Mouse (Mus musculus) erythroblast, embryonic 14.5 days (primary cell): ENCODE measurements at regions not wholly inside any gene's neighbourhood (a gene's known extent, or its start where the extent isn't known, plus 50 kb on each side); places are given as distances from the start of the nearest gene placed in this dataset.

ENCODE experiments used
- GATA1 ChIP-seq: IDR thresholded peaks from 2 replicates; pipeline ENCODE4 v1.6.1; 2012; ENCODE audit warnings: low read length, inconsistent platforms, mixed read lengths
- TAL1 ChIP-seq: IDR thresholded peaks from 3 replicates; pipeline ENCODE4 v1.6.1; 2012; ENCODE audit warnings: low read length, inconsistent platforms, mixed read lengths

DNA sequence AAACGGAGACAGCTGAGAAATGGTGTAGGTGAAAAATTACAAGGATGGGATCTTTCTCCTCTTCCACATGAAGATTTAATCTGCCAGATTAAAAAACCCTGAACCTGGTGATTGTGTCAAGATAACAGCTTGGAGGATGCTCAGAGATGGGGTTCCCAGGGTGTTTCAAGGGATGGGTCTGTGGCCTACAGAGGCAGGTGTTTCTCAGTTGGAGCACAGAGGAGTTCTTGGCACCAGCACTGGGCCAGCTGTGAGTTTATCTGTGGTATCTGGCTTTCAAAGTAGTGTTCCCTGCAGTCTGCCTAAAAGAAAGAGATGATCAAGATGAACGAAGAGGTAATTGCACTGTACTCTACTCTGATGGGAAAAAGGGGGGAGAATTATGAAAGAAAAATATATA lies 589.2 kb downstream of the Gsdmc2 start:
- no peak for TF ChIP-seq GATA1
- TF ChIP-seq TAL1 = no peak
